Mouse (Mus musculus) forebrain, embryonic 13.5 days (tissue): ENCODE data around the gene Kpna1. TPM values are rescaled to one million over a fixed set of nuclear protein-coding genes. Genes with fewer than 3 reads are reported as not detected.
A peak's percentile ranks its signal among the peaks of the same experiment; 100 is the strongest.

ENCODE experiments used
- ATAC-seq: fragments of 200-750 bp; cut with Nextera tagmentation; 2 replicates; pipeline ENCODE4 v1.8.0; 2017
- H3K27ac ChIP-seq: fragments of 300-500 bp; sonication (generic); 2 replicates; pipeline ENCODE4 v1.5.1; 2015; ENCODE audit warnings: inconsistent platforms, mild to moderate bottlenecking, moderate library complexity
- H3K27me3 ChIP-seq: fragments of 300-500 bp; sonication (generic); 2 replicates; pipeline ENCODE4 v1.6.1; 2015; ENCODE audit warnings: mild to moderate bottlenecking, inconsistent platforms
- H3K36me3 ChIP-seq: fragments of 300-500 bp; sonication (generic); 2 replicates; pipeline ENCODE4 v1.6.1; 2015; ENCODE audit warnings: mild to moderate bottlenecking, inconsistent platforms; ENCODE audit not compliant: poor library complexity, severe bottlenecking
- H3K4me1 ChIP-seq: fragments of 300-500 bp; sonication (generic); 2 replicates; pipeline ENCODE4 v1.6.1; 2015; ENCODE audit warnings: inconsistent platforms
- H3K4me2 ChIP-seq: fragments of 300-500 bp; sonication (generic); 2 replicates; pipeline ENCODE4 v1.6.1; 2015; ENCODE audit warnings: inconsistent platforms, mild to moderate bottlenecking, moderate library complexity
- H3K4me3 ChIP-seq: fragments of 300-500 bp; sonication (generic); 2 replicates; pipeline ENCODE4 v1.5.1; 2015; ENCODE audit warnings: mild to moderate bottlenecking, inconsistent platforms
- H3K9ac ChIP-seq: fragments of 300-500 bp; sonication (generic); 2 replicates; pipeline ENCODE4 v1.6.1; 2015; ENCODE audit warnings: mild to moderate bottlenecking, inconsistent platforms
- H3K9me3 ChIP-seq: fragments of 300-500 bp; sonication (generic); replicated peaks from 2 replicates; pipeline ENCODE4 v1.6.1; 2016; ENCODE audit warnings: inconsistent platforms
- WGBS: fragments of 180-500 bp; shearing (Covaris S2); methylation state at CpG from one replicate; pipeline ENCODE4 v1.1.7; 2015; 5-methylcytosine and 5-hydroxymethylcytosine counted together
- polyA plus RNA-seq: library from polyadenylated mRNA; unstranded; fragments of >200 nt; fragmentation: Nextera tagmentation; extraction: Ambion mirVana; gene quantifications from 2 replicates; pipeline ENCODE4 v1.2.1, GENCODE M21; 2015

Gene Kpna1
- polyA plus RNA-seq, 1 experiment from 2014 or later: 70.0 TPM

DNA sequence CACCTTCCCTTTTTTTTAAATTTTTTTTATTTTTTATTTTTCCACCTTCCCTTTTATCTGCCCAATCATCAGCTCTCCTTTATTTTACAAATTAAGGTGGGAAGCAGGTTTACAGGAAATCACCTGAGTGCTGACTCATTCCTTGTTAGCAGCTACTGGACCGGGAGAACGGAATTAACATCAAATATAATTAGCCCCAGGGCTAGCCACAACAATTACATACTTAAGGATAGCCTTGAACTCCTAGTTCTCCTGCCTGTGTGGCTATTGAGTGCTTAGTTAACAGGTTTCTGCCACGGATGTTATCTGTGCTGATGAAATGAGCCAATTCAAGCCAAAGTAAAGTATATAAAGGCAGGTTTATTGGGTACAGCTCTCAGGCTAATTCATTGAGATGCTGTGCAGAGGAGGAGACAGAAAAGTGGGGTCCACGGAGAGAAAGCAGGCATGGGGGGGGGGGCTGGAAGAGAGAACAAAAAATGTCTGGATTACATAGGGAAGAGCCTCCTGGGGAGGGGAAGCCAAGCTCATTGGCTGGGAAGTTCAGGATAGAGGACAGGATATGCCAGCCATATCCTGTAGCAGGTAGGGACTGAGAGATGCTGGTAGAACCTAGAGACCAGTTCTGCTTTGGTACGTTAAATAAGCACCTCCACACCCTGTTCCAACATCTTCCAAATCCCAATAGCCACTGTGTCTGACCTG, 12.0 kb upstream of the Kpna1 start:
- Histone ChIP-seq H3K9ac (no peak overlapping the region), H3K36me3 (no peaks in the 10 kb centered on the region), H3K4me1 (no peaks in the 10 kb centered on the region), H3K27ac (no peak overlapping the region), H3K9me3 (no peaks in the 10 kb centered on the region), H3K4me2 (no peak overlapping the region), H3K27me3 (no peaks in the 10 kb centered on the region), H3K4me3 (no peak overlapping the region)
- ATAC-seq: no peak
- WGBS: 54% methylated on average over 5 of the region's 5 CpGs

GRCm38 (mm10) chr16:35967319-35967718, 11.2 kb upstream of the Kpna1 start:
- no peak for ATAC-seq
- WGBS: 95% methylated on average over 4 of the region's 4 CpGs
- Histone ChIP-seq H3K4me2 (no peak overlapping the region), H3K36me3 (no peaks in the 10 kb centered on the region), H3K27me3 (no peaks in the 10 kb centered on the region), H3K27ac (no peak overlapping the region), H3K4me3 (no peak overlapping the region), H3K9me3 (no peaks in the 10 kb centered on the region), H3K4me1 (no peaks in the 10 kb centered on the region), H3K9ac (no peak overlapping the region)

GRCm38 (mm10) chr16:35968149-35968548, 10.4 kb upstream of the Kpna1 start:
- no peaks in the 10 kb centered on the region for H3K27me3 ChIP-seq
- no peak for ATAC-seq
- no peak overlapping the region for H3K27ac ChIP-seq
- H3K9me3 ChIP-seq: no peaks in the 10 kb centered on the region
- no peaks in the 10 kb centered on the region for H3K36me3 ChIP-seq
- no peaks in the 10 kb centered on the region for H3K4me1 ChIP-seq
- H3K9ac ChIP-seq: no peak overlapping the region
- 59% methylated on average over 2 of the region's 2 CpGs for WGBS
- no peak overlapping the region for H3K4me3 ChIP-seq
- no peak overlapping the region for H3K4me2 ChIP-seq

GRCm38 (mm10) chr16:35974021-35974420, 4.5 kb upstream of the Kpna1 start:
- Histone ChIP-seq H3K4me3 (no peak overlapping the region), H3K36me3 (no peaks in the 10 kb centered on the region), H3K9ac (no peak overlapping the region), H3K27ac (no peak overlapping the region), H3K27me3 (no peaks in the 10 kb centered on the region), H3K9me3 (no peaks in the 10 kb centered on the region), H3K4me1 (no peaks in the 10 kb centered on the region), H3K4me2 (no peak overlapping the region)
- WGBS: 48% methylated on average over 1 of the region's 1 CpGs
- ATAC-seq: no peak

DNA sequence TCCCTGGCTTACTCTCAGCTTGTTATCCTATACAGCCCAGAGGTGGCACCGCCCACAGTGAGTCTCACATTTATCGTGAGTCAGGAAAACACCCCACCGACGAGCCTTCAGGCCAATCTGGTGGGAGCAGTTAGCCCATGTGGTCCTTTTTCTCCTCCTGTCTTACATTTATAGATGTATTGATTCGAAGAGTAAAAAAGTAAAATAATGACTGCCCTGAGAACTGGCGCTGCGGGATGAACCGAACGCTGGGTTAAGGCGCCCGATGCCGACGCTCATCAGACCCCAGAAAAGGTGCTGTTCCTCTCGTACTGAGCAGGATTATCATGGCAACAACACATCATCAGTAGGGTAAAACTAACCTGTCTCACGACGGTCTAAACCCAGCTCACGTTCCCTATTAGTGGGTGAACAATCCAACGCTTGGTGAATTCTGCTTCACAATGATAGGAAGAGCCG, 2.8 kb downstream of the Kpna1 start:
- H3K27me3 ChIP-seq: peaks cover 5% of the 10 kb centered on the region; the same call in 1 of the 2 replicates
- peaks cover 20% of the 10 kb centered on the region for H3K4me1 ChIP-seq
- H3K9ac ChIP-seq: no peak overlapping the region
- no peak overlapping the region for H3K27ac ChIP-seq
- WGBS: 55% methylated on average over 19 of the region's 19 CpGs
- ATAC-seq: peak; percentile 69
- no peak overlapping the region for H3K4me2 ChIP-seq
- no peak overlapping the region for H3K4me3 ChIP-seq
- H3K36me3 ChIP-seq: no peaks in the 10 kb centered on the region
- peaks cover 3% of the 10 kb centered on the region for H3K9me3 ChIP-seq

DNA sequence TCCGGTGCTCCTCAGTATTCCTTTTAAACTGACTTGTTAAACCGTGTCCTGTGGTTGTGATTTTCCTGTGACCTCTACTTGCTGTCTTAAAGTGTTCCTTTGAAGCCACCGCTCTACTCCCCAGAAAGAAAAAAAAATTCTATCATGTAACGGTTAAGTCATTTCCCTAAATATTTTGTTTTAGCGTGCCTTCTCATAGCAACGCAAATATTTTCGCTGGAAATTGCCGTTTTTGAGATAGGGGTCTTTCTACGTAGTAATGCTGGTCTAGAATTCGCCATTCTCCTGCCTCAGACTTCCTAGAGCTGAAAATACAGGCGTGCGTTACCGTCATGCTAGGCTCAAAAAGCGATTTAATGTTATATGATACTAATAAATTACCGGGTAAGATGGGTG, 4.0 kb downstream of the Kpna1 start:
- H3K4me1 ChIP-seq: peaks cover 21% of the 10 kb centered on the region
- H3K4me2 ChIP-seq: peak overlapping the region; percentile 73
- peak overlapping the region; percentile 84 for H3K4me3 ChIP-seq
- WGBS: 5% methylated on average over 15 of the region's 15 CpGs
- H3K36me3 ChIP-seq: no peaks in the 10 kb centered on the region
- H3K9me3 ChIP-seq: peaks cover 3% of the 10 kb centered on the region
- H3K9ac ChIP-seq: peak overlapping the region; percentile 93
- peak overlapping the region; percentile 7; the same call in 1 of the 2 replicates for H3K27ac ChIP-seq
- ATAC-seq: no peak; the same call in 1 of the 2 replicates
- peaks cover 5% of the 10 kb centered on the region; the same call in 1 of the 2 replicates for H3K27me3 ChIP-seq

DNA sequence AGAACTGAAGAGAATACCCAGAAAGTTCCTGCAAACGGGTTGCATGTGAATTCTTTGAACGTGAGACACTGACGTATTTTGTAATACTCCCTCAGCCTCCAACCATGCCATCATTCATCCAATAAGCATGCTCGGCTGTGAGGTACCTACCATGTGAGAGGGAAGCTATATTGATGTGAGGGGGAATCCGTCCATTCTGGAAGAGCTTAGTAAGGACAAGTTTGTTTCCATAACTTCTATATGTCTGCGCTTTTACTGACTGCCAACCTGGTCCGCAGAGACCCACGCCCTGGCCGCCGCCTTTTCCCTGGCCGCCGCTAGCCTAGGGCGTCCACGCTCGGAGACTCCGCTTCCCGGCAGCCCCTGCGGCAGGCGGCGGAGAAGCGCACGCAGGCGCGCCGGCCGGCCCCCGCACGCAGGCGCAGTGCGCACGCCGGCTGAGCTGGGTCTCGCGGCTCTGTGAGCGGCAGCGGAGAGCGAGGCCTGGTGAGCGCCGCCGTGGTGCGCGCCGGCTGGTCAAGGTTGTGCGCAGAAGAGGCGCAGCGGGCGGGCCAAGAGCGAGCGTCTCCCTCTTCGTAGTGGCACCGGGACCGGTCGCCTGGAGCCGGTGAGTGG, 4.5 kb downstream of the Kpna1 start:
- H3K36me3 ChIP-seq: no peaks in the 10 kb centered on the region
- peak overlapping the region; percentile 84 for H3K4me3 ChIP-seq
- peak overlapping the region; percentile 73 for H3K4me2 ChIP-seq
- ATAC-seq: peak; percentile 96
- WGBS: under 1% methylated on average over 40 of the region's 54 CpGs
- H3K27me3 ChIP-seq: peaks cover 5% of the 10 kb centered on the region; the same call in 1 of the 2 replicates
- H3K4me1 ChIP-seq: peaks cover 24% of the 10 kb centered on the region
- peak overlapping the region; percentile 93 for H3K9ac ChIP-seq
- H3K9me3 ChIP-seq: peaks cover 3% of the 10 kb centered on the region
- peak overlapping the region; percentile 99 for H3K27ac ChIP-seq

DNA sequence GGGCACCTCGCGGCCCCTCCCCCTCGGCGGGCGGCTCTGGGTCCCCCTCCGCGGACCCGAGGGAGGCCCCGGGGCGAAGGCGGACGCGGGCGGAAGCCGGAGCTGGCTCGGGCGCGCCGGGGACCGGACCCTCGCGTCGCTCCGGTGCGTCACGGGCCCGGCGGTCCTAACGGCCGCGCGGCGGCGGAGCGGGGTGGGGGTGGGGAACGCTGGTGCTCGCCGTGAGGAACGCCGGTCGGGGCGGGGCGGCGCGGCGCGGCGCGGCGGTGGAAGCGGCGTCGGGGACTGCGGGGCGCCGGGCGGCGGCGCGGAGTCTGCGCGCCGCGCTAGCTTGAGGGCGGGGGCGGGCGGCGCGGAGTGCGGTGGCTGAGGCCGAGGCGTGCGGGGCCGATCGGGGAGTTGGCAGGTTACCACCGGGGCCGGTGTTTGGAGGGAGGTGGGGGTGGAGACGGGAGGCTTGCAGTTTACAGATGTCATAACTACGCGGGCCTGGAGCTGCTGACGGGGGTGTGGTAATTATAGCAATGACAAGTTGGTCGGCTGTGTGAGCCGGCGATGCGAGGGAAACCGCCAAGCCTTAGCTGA, 5.1 kb downstream of the Kpna1 start:
- Histone ChIP-seq H3K36me3 (no peaks in the 10 kb centered on the region), H3K4me1 (peaks cover 24% of the 10 kb centered on the region), H3K4me3 (peak overlapping the region; percentile 84), H3K27me3 (peaks cover 5% of the 10 kb centered on the region; the same call in 1 of the 2 replicates), H3K4me2 (peak overlapping the region; percentile 73), H3K9me3 (peaks cover 3% of the 10 kb centered on the region), H3K9ac (peak overlapping the region; percentile 93), H3K27ac (peak overlapping the region; percentile 99)
- peak; percentile 76 for ATAC-seq
- WGBS: 0% methylated on average over 32 of the region's 86 CpGs

DNA sequence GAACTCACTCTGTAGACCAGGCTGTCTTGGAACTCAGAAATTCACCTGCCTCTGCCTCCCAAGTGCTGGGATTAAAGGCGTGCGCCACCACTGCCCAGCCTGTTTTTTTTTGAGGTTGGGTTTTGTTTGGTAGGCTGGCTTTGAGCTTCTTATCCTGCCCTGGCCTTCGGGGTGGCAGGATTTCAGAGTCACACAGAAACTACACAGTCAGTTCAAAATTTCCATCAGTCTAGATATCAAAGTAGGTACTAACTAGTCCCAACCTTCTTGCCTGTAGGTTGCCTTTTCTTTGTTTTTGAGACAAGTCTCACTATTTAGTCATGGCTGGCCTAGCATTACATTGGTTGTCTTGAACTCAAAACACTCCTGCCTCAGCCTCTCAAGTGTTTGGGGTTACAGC, 5.9 kb downstream of the Kpna1 start:
- Histone ChIP-seq H3K27ac (no peak overlapping the region), H3K9me3 (peaks cover 3% of the 10 kb centered on the region), H3K4me1 (peaks cover 24% of the 10 kb centered on the region), H3K36me3 (peaks cover 2% of the 10 kb centered on the region; the same call in 1 of the 2 replicates), H3K27me3 (peaks cover 5% of the 10 kb centered on the region; the same call in 1 of the 2 replicates), H3K9ac (peak overlapping the region; percentile 93; the same call in 1 of the 2 replicates), H3K4me3 (peak overlapping the region; percentile 84), H3K4me2 (peak overlapping the region; percentile 73)
- 68% methylated on average over 3 of the region's 3 CpGs for WGBS
- no peak for ATAC-seq

DNA sequence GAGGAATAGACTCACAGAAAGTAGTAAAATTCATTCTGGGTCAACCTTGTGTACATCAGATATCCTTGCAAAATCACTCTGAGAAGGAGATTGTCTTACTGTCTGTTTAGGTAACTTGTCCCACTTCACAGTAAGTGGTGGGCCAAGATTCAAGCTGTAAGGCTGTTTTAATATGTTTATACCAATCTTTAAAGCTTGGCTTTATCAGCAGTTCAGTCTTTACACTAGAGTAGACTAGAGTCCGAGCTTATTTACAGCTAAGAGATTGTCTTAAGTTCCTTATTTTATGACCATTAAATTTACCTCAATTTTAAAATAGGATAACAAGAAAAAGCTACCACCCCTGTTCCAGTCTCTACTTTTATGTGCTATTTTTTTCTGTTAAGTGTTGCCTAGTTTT, 9.4 kb downstream of the Kpna1 start:
- Histone ChIP-seq H3K36me3 (peaks cover 3% of the 10 kb centered on the region; the same call in 1 of the 2 replicates), H3K4me2 (no peak overlapping the region), H3K4me1 (peaks cover 24% of the 10 kb centered on the region), H3K27me3 (no peaks in the 10 kb centered on the region), H3K4me3 (no peak overlapping the region), H3K9me3 (no peaks in the 10 kb centered on the region), H3K27ac (no peak overlapping the region), H3K9ac (no peak overlapping the region)
- no peak for ATAC-seq
- WGBS: 88% methylated on average over 1 of the region's 1 CpGs

- Histone ChIP-seq H3K27ac (no peak overlapping the region), H3K9ac (no peak overlapping the region), H3K27me3 (no peaks in the 10 kb centered on the region), H3K4me3 (no peak overlapping the region), H3K4me1 (peaks cover 13% of the 10 kb centered on the region; the same call in 1 of the 2 replicates), H3K36me3 (peaks cover 3% of the 10 kb centered on the region; the same call in 1 of the 2 replicates), H3K4me2 (no peak overlapping the region), H3K9me3 (no peaks in the 10 kb centered on the region)
- no peak for ATAC-seq
- 82% methylated on average over 1 of the region's 1 CpGs for WGBS
Observed at GRCm38 (mm10) chr16:35992391-35992790, 13.8 kb downstream of the Kpna1 start.

DNA sequence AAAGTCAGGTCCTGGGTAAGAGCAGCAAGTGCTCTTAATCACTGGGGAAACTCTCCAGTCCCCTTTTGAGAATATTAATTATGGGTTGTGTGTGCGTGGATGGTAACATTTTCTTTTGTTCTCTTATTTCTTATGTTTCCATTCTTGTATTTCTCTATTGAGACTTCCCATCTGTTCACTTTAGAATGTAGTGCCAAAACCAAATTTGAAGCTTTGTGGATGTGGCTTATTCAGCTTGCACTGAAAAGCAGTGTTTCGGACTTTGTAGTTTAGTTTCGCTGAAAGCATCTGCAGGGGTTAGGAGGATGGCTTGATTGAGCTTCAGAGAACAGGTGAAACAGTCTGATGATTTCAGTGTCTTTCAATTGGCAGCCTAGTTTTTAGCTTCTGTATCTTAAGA, 14.8 kb downstream of the Kpna1 start:
- H3K27ac ChIP-seq: no peak overlapping the region
- no peaks in the 10 kb centered on the region for H3K9me3 ChIP-seq
- peaks cover 3% of the 10 kb centered on the region; the same call in 1 of the 2 replicates for H3K36me3 ChIP-seq
- H3K4me3 ChIP-seq: no peak overlapping the region
- H3K4me2 ChIP-seq: no peak overlapping the region
- H3K9ac ChIP-seq: no peak overlapping the region
- H3K27me3 ChIP-seq: no peaks in the 10 kb centered on the region
- 78% methylated on average over 3 of the region's 3 CpGs for WGBS
- H3K4me1 ChIP-seq: peaks cover 9% of the 10 kb centered on the region; the same call in 1 of the 2 replicates
- no peak for ATAC-seq
